Mouse (Mus musculus): Measurements from ENCODE around the gene Amn.

- TF ChIP-seq CTCF (IDR thresholded peaks at IDR 0.05; ENCODE audit: control insufficient read depth, insufficient read depth, insufficient read length) (no peak), MAX (IDR thresholded peaks at IDR 0.05) (no peak), MYOG (IDR thresholded peaks at IDR 0.05; ENCODE audit: control insufficient read depth, extremely low read depth, insufficient read length) (no peak), USF1 (IDR thresholded peaks at IDR 0.05; ENCODE audit: low read depth) (no peak), FOSL1 (IDR thresholded peaks at IDR 0.05; ENCODE audit: insufficient read depth, low read length, poor library complexity, severe bottlenecking) (no peak), MYOD1 (IDR thresholded peaks at IDR 0.05; ENCODE audit: control insufficient read depth, insufficient read length, low read depth) (no peak), CEBPB (IDR thresholded peaks at IDR 0.05; ENCODE audit: low read depth) (no peak)
These were observed 31.1 kb downstream of the Amn start for GRCm38 (mm10) chr12:111302018-111302345.
